Mouse (Mus musculus): ENCODE measurements around the gene Grrp1. TPM values are rescaled to one million over a fixed set of nuclear protein-coding genes. Genes with fewer than 3 reads are reported as not detected.

The Grrp1 gene
- polyA plus RNA-seq, 1 experiment from 2014 or later, result 4.2 TPM

- H3K9ac ChIP-seq (ENCODE audit: low read length), result no peak overlapping the region
- DNase-seq (ENCODE audit: low spot score), result no peak
- no peaks in the 10 kb centered on the region for H3K36me3 ChIP-seq (ENCODE audit: control insufficient read depth, insufficient read depth, low read length)
- H3K4me1 ChIP-seq (replicated peaks; ENCODE audit: control insufficient read depth, insufficient read depth), result no peaks in the 10 kb centered on the region
- H3K4me3 ChIP-seq (ENCODE audit: low read depth, low read length), result no peak overlapping the region
- WGBS, result 63% methylated on average over 9 of the region's 9 CpGs
- H3K27me3 ChIP-seq (ENCODE audit: control insufficient read depth, insufficient read depth, low read length), result no peaks in the 10 kb centered on the region
- no peaks in the 10 kb centered on the region for H3K9me3 ChIP-seq (ENCODE audit: control insufficient read depth, low read length)
- H3K4me2 ChIP-seq (replicated peaks; ENCODE audit: low read depth), result no peak overlapping the region
- no peak for ATAC-seq (ENCODE audit: low FRiP score, low TSS enrichment)
- TF ChIP-seq EP300 (optimal IDR thresholded peaks at IDR 0.05) (no peak), CTCF (IDR thresholded peaks at IDR 0.05; ENCODE audit: low read depth) (no peak; the same call in 1 of the 2 replicates)
- H3K27ac ChIP-seq (replicated peaks), result no peak overlapping the region
These were observed 12.1 kb upstream of the Grrp1 start for GRCm38 (mm10) chr4:134265860-134266585.

GRCm38 (mm10) chr4:134263191-134263590 is 9.3 kb upstream of the Grrp1 start:
- TF ChIP-seq CTCF (IDR thresholded peaks at IDR 0.05; ENCODE audit: low read depth) (peak; percentile 84), EP300 (optimal IDR thresholded peaks at IDR 0.05) (no peak)
- Histone ChIP-seq H3K4me1 (replicated peaks; ENCODE audit: control insufficient read depth, insufficient read depth) (no peaks in the 10 kb centered on the region), H3K9ac (ENCODE audit: low read length) (no peak overlapping the region), H3K4me3 (ENCODE audit: low read depth, low read length) (no peak overlapping the region), H3K27ac (replicated peaks) (no peak overlapping the region), H3K9me3 (ENCODE audit: control insufficient read depth, low read length) (no peaks in the 10 kb centered on the region), H3K36me3 (ENCODE audit: control insufficient read depth, insufficient read depth, low read length) (no peaks in the 10 kb centered on the region), H3K4me2 (replicated peaks; ENCODE audit: low read depth) (no peak overlapping the region), H3K27me3 (ENCODE audit: control insufficient read depth, insufficient read depth, low read length) (no peaks in the 10 kb centered on the region)
- ATAC-seq (ENCODE audit: low FRiP score, low TSS enrichment) (peak; percentile 49; the same call in 1 of the 2 replicates), DNase-seq (ENCODE audit: low spot score) (peak; percentile 84)
- 28% methylated on average over 6 of the region's 6 CpGs for WGBS

- no peak for ATAC-seq (ENCODE audit: low FRiP score, low TSS enrichment)
- no peak for TF ChIP-seq EP300 (optimal IDR thresholded peaks at IDR 0.05)
- no peak for TF ChIP-seq CTCF (IDR thresholded peaks at IDR 0.05; ENCODE audit: low read depth)
- no peak overlapping the region for H3K4me2 ChIP-seq (replicated peaks; ENCODE audit: low read depth)
These were observed 4.4 kb upstream of the Grrp1 start for GRCm38 (mm10) chr4:134258354-134258753.

GRCm38 (mm10) chr4:134257198-134258009 is 3.5 kb upstream of the Grrp1 start:
- Histone ChIP-seq H3K9ac (ENCODE audit: low read length) (no peak overlapping the region), H3K9me3 (ENCODE audit: control insufficient read depth, low read length) (no peaks in the 10 kb centered on the region), H3K27ac (replicated peaks) (peak overlapping the region; percentile 31; the same call in 1 of the 2 replicates), H3K27me3 (ENCODE audit: control insufficient read depth, insufficient read depth, low read length) (no peaks in the 10 kb centered on the region), H3K4me1 (replicated peaks; ENCODE audit: control insufficient read depth, insufficient read depth) (no peaks in the 10 kb centered on the region), H3K36me3 (ENCODE audit: control insufficient read depth, insufficient read depth, low read length) (no peaks in the 10 kb centered on the region), H3K4me2 (replicated peaks; ENCODE audit: low read depth) (no peak overlapping the region), H3K4me3 (ENCODE audit: low read depth, low read length) (no peak overlapping the region)
- WGBS, result 39% methylated on average over 11 of the region's 11 CpGs
- no peak for TF ChIP-seq EP300 (optimal IDR thresholded peaks at IDR 0.05)
- no peak for TF ChIP-seq CTCF (IDR thresholded peaks at IDR 0.05; ENCODE audit: low read depth)
- ATAC-seq (ENCODE audit: low FRiP score, low TSS enrichment) (no peak), DNase-seq (ENCODE audit: low spot score) (no peak)

More at GRCm38 (mm10) chr4:134258354-134258753, 4.4 kb upstream of the Grrp1 start:
- no peak for DNase-seq (ENCODE audit: low spot score)
- H3K27ac ChIP-seq (replicated peaks), result no peak overlapping the region
- H3K36me3 ChIP-seq (ENCODE audit: control insufficient read depth, insufficient read depth, low read length), result no peaks in the 10 kb centered on the region
- no peaks in the 10 kb centered on the region for H3K27me3 ChIP-seq (ENCODE audit: control insufficient read depth, insufficient read depth, low read length)
- no peak overlapping the region for H3K4me3 ChIP-seq (ENCODE audit: low read depth, low read length)
- H3K4me1 ChIP-seq (replicated peaks; ENCODE audit: control insufficient read depth, insufficient read depth), result no peaks in the 10 kb centered on the region
- no peaks in the 10 kb centered on the region for H3K9me3 ChIP-seq (ENCODE audit: control insufficient read depth, low read length)
- H3K9ac ChIP-seq (ENCODE audit: low read length), result no peak overlapping the region
- 45% methylated on average over 11 of the region's 11 CpGs for WGBS

- Histone ChIP-seq H3K36me3 (ENCODE audit: control insufficient read depth, insufficient read depth, low read length) (no peaks in the 10 kb centered on the region), H3K4me3 (ENCODE audit: low read depth, low read length) (no peak overlapping the region), H3K27me3 (ENCODE audit: control insufficient read depth, insufficient read depth, low read length) (peaks cover 7% of the 10 kb centered on the region; the same call in 1 of the 2 replicates), H3K27ac (replicated peaks) (peak overlapping the region; percentile 31; the same call in 1 of the 2 replicates), H3K4me2 (replicated peaks; ENCODE audit: low read depth) (no peak overlapping the region), H3K9me3 (ENCODE audit: control insufficient read depth, low read length) (no peaks in the 10 kb centered on the region), H3K4me1 (replicated peaks; ENCODE audit: control insufficient read depth, insufficient read depth) (no peaks in the 10 kb centered on the region), H3K9ac (ENCODE audit: low read length) (no peak overlapping the region)
- no peak for TF ChIP-seq CTCF (IDR thresholded peaks at IDR 0.05; ENCODE audit: low read depth)
- TF ChIP-seq EP300 (optimal IDR thresholded peaks at IDR 0.05), result no peak
- ATAC-seq (ENCODE audit: low FRiP score, low TSS enrichment) (peak; percentile 36; the same call in 1 of the 2 replicates), DNase-seq (ENCODE audit: low spot score) (no peak)
- WGBS, result 34% methylated on average over 17 of the region's 19 CpGs
These were observed 2.7 kb upstream of the Grrp1 start for GRCm38 (mm10) chr4:134256407-134257197.

All from stomach, postnatal 0 days (tissue).